Mouse (Mus musculus): Measurements from ENCODE around the gene Tbcb. TPM values are rescaled to one million over a fixed set of nuclear protein-coding genes. Genes with fewer than 3 reads are reported as not detected.

Gene Tbcb
- polyA plus RNA-seq (2015; fragmentation: Illumina TruSeq; extraction: RNeasy Lipid Tissue Mini Kit (QIAGEN cat#74804); ENCODE audit: insufficient read depth, low read depth, low replicate concordance) = 22.9 TPM

DNA sequence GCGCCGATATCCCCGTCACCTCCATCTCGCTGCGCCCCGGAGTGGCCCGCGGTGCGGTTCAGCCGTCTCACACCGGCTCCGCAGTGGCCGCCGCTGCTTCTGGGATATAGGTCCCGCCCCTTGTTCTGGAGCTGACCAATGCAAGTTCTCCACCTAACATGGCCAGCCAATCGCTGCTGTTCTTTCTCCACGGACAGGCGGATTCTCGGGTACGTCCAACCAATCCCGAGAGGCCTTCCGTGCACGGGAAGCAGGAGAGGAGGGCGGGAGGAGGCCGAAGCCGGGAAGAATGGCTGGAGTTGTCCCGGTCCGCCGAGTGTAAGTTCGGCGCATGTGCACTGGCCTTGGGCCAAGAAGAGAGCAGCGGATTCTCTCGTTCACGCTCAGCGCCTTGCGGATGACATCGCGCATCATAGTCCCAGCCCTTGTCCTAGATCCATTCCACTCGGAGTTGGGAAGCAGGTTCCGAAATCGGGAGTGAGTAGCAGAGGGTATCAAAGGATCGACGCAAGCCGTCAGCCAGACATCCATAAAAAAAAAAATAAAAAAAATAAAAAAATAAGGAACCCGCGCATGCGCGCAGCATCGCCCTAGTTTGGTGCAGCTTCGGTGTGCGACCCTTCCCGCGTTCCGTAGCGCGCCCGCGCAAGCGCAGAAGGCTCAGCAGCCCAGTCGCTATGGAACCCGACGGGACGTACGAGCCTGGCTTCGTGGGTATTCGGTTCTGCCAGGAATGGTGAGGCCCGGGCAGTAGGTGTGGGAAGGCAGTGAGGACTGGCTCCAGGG, at the start of gene Tbcb, which contains the start of gene Polr2i:
Gene Tbcb, minus strand, starts transcription at position 604 of the 786 bp plus-strand sequence.
Gene Polr2i, plus strand, starts transcription at position 280 of the 786 bp plus-strand sequence.

DNA sequence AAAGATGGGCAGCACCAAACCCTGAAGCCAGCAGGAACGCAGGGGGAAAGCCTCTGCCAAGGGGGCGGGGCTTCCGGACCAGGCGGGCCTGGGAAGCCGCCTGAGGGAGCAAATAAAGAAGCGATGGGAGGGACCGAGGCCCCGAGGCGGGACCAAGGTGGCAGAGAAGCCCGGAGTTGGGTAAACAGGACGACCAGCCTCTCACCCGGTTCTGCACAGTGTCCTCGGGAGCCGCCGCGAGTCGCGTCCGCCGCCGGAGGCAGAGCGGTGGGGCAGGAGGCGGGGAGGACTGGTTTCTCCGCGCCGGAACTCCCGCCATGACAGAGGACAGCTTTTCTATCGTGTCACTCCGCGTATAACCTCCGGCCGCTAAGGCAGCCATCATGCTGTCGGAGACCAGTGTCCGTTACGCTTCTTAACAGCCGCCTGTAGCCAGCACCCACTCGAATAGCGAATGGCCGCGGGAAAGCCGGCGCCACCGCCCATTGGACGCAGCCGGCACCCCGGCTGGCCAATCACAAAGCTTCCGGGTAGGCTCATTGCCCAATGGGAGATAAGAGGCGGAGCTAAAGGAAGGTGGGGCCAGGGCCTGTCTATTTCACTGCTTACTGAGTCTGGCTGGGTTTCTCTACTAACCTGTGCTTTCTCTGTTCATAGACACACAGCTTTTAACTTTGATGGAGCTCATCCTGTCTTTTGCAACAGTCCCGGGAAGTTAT, 48.0 kb upstream of the Tbcb start, which contains the start of the genes Thap8 and Wdr62:
Gene Thap8, plus strand, starts transcription at position 144 of the 719 bp plus-strand sequence.
Gene Wdr62, minus strand, starts transcription at position 469 of the 719 bp plus-strand sequence.

DNA sequence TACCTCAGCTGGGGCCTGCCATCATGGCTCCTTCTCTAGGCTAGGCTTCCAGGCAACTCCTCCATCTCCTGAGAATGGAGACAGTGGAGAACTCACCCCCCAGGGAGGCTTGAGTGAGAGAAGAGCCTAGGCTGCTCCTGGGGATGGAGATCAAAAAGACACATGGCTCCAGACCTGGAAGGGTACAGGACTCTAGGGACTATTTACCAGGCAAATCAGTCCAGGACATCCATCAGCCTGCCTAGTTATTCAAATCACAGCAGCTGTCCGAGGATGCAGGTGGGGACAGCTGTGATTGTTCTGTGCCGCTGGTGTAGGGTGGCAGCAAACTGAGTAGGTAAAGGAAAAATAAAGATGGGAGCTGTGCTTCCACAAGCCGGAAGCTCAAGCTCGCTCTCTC, 3.6 kb upstream of the Tbcb start, which contains the start of gene Ovol3:
Gene Ovol3, minus strand, starts transcription at position 101 of the 400 bp plus-strand sequence.

GRCm38 (mm10) chr7:30198481-30198971, 33.5 kb downstream of the Tbcb start, which contains the start of gene Capns1:
Gene Capns1 (minus strand): TSS chr7:30198811.

GRCm38 (mm10) chr7:30183879-30184289, 48.2 kb downstream of the Tbcb start, which contains the start of gene Cox7a1:
Gene Cox7a1 (plus strand): TSS chr7:30184144.

Other genes with a start within 250 kb of the Tbcb start
- gene Zfp568, start 248.3 kb downstream of the Tbcb start, polyA plus RNA-seq (2015; fragmentation: Illumina TruSeq; extraction: RNeasy Lipid Tissue Mini Kit (QIAGEN cat#74804); ENCODE audit: insufficient read depth, low read depth, low replicate concordance) = 2.1 TPM
- 2.0 TPM for gene Zfp14, start 180.9 kb downstream of the Tbcb start, polyA plus RNA-seq (2015; fragmentation: Illumina TruSeq; extraction: RNeasy Lipid Tissue Mini Kit (QIAGEN cat#74804); ENCODE audit: insufficient read depth, low read depth, low replicate concordance)
- gene Zfp82, start 159.4 kb downstream of the Tbcb start, polyA plus RNA-seq (2015; fragmentation: Illumina TruSeq; extraction: RNeasy Lipid Tissue Mini Kit (QIAGEN cat#74804); ENCODE audit: insufficient read depth, low read depth, low replicate concordance) = 0.46 TPM
- gene Gm26920, start 141.9 kb downstream of the Tbcb start, polyA plus RNA-seq (2015; fragmentation: Illumina TruSeq; extraction: RNeasy Lipid Tissue Mini Kit (QIAGEN cat#74804); ENCODE audit: insufficient read depth, low read depth, low replicate concordance) = not detected
- 1.6 TPM for gene Zfp566, start 141.7 kb downstream of the Tbcb start, polyA plus RNA-seq (2015; fragmentation: Illumina TruSeq; extraction: RNeasy Lipid Tissue Mini Kit (QIAGEN cat#74804); ENCODE audit: insufficient read depth, low read depth, low replicate concordance)
- gene Zfp260, start 137.5 kb downstream of the Tbcb start, polyA plus RNA-seq (2015; fragmentation: Illumina TruSeq; extraction: RNeasy Lipid Tissue Mini Kit (QIAGEN cat#74804); ENCODE audit: insufficient read depth, low read depth, low replicate concordance) = 13.3 TPM
- 0.52 TPM for gene Zfp382, start 110.3 kb downstream of the Tbcb start, polyA plus RNA-seq (2015; fragmentation: Illumina TruSeq; extraction: RNeasy Lipid Tissue Mini Kit (QIAGEN cat#74804); ENCODE audit: insufficient read depth, low read depth, low replicate concordance)
- gene Zfp146, start 62.5 kb downstream of the Tbcb start, polyA plus RNA-seq (2015; fragmentation: Illumina TruSeq; extraction: RNeasy Lipid Tissue Mini Kit (QIAGEN cat#74804); ENCODE audit: insufficient read depth, low read depth, low replicate concordance) = 8.6 TPM
- 5.2 TPM for gene Cox7a1, start 48.1 kb downstream of the Tbcb start, polyA plus RNA-seq (2015; fragmentation: Illumina TruSeq; extraction: RNeasy Lipid Tissue Mini Kit (QIAGEN cat#74804); ENCODE audit: insufficient read depth, low read depth, low replicate concordance)
- 105 TPM for gene Capns1, start 33.5 kb downstream of the Tbcb start, polyA plus RNA-seq (2015; fragmentation: Illumina TruSeq; extraction: RNeasy Lipid Tissue Mini Kit (QIAGEN cat#74804); ENCODE audit: insufficient read depth, low read depth, low replicate concordance)
- gene Polr2i, start 324 bp downstream of the Tbcb start, polyA plus RNA-seq (2015; fragmentation: Illumina TruSeq; extraction: RNeasy Lipid Tissue Mini Kit (QIAGEN cat#74804); ENCODE audit: insufficient read depth, low read depth, low replicate concordance) = 17.6 TPM
- not detected for gene Ovol3, start 3.5 kb upstream of the Tbcb start, polyA plus RNA-seq (2015; fragmentation: Illumina TruSeq; extraction: RNeasy Lipid Tissue Mini Kit (QIAGEN cat#74804); ENCODE audit: insufficient read depth, low read depth, low replicate concordance)
- gene Thap8, start 47.8 kb upstream of the Tbcb start, polyA plus RNA-seq (2015; fragmentation: Illumina TruSeq; extraction: RNeasy Lipid Tissue Mini Kit (QIAGEN cat#74804); ENCODE audit: insufficient read depth, low read depth, low replicate concordance) = not detected
- gene Wdr62, start 48.1 kb upstream of the Tbcb start, polyA plus RNA-seq (2015; fragmentation: Illumina TruSeq; extraction: RNeasy Lipid Tissue Mini Kit (QIAGEN cat#74804); ENCODE audit: insufficient read depth, low read depth, low replicate concordance) = 1.3 TPM
- 6.7 TPM for gene Clip3, start 59.5 kb upstream of the Tbcb start, polyA plus RNA-seq (2015; fragmentation: Illumina TruSeq; extraction: RNeasy Lipid Tissue Mini Kit (QIAGEN cat#74804); ENCODE audit: insufficient read depth, low read depth, low replicate concordance)
- gene Alkbh6, start 76.4 kb upstream of the Tbcb start, polyA plus RNA-seq (2015; fragmentation: Illumina TruSeq; extraction: RNeasy Lipid Tissue Mini Kit (QIAGEN cat#74804); ENCODE audit: insufficient read depth, low read depth, low replicate concordance) = 10.9 TPM
- gene Syne4, start 82.5 kb upstream of the Tbcb start, polyA plus RNA-seq (2015; fragmentation: Illumina TruSeq; extraction: RNeasy Lipid Tissue Mini Kit (QIAGEN cat#74804); ENCODE audit: insufficient read depth, low read depth, low replicate concordance) = 122 TPM
- not detected for gene E130208F15Rik, start 89.5 kb upstream of the Tbcb start, polyA plus RNA-seq (2015; fragmentation: Illumina TruSeq; extraction: RNeasy Lipid Tissue Mini Kit (QIAGEN cat#74804); ENCODE audit: insufficient read depth, low read depth, low replicate concordance)
- gene Sdhaf1, start 91.6 kb upstream of the Tbcb start, polyA plus RNA-seq (2015; fragmentation: Illumina TruSeq; extraction: RNeasy Lipid Tissue Mini Kit (QIAGEN cat#74804); ENCODE audit: insufficient read depth, low read depth, low replicate concordance) = 3.9 TPM
- gene Lrfn3, start 130.5 kb upstream of the Tbcb start, polyA plus RNA-seq (2015; fragmentation: Illumina TruSeq; extraction: RNeasy Lipid Tissue Mini Kit (QIAGEN cat#74804); ENCODE audit: insufficient read depth, low read depth, low replicate concordance) = 2.2 TPM
- gene Tyrobp, start 181.5 kb upstream of the Tbcb start, polyA plus RNA-seq (2015; fragmentation: Illumina TruSeq; extraction: RNeasy Lipid Tissue Mini Kit (QIAGEN cat#74804); ENCODE audit: insufficient read depth, low read depth, low replicate concordance) = 19.8 TPM
- gene Hcst, start 187.6 kb upstream of the Tbcb start, polyA plus RNA-seq (2015; fragmentation: Illumina TruSeq; extraction: RNeasy Lipid Tissue Mini Kit (QIAGEN cat#74804); ENCODE audit: insufficient read depth, low read depth, low replicate concordance) = not detected
- 0.81 TPM for gene Nfkbid, start 189.5 kb upstream of the Tbcb start, polyA plus RNA-seq (2015; fragmentation: Illumina TruSeq; extraction: RNeasy Lipid Tissue Mini Kit (QIAGEN cat#74804); ENCODE audit: insufficient read depth, low read depth, low replicate concordance)
- 34.1 TPM for gene Aplp1, start 213.3 kb upstream of the Tbcb start, polyA plus RNA-seq (2015; fragmentation: Illumina TruSeq; extraction: RNeasy Lipid Tissue Mini Kit (QIAGEN cat#74804); ENCODE audit: insufficient read depth, low read depth, low replicate concordance)
- gene Kirrel2, start 225.4 kb upstream of the Tbcb start, polyA plus RNA-seq (2015; fragmentation: Illumina TruSeq; extraction: RNeasy Lipid Tissue Mini Kit (QIAGEN cat#74804); ENCODE audit: insufficient read depth, low read depth, low replicate concordance) = 2.1 TPM
- gene Nphs1, start 226.0 kb upstream of the Tbcb start, polyA plus RNA-seq (2015; fragmentation: Illumina TruSeq; extraction: RNeasy Lipid Tissue Mini Kit (QIAGEN cat#74804); ENCODE audit: insufficient read depth, low read depth, low replicate concordance) = 42.1 TPM